Mouse (Mus musculus) lung, postnatal 0 days (tissue): Measurements from ENCODE around the gene Agpat3. TPM values are rescaled to one million over a fixed set of nuclear protein-coding genes. Genes with fewer than 3 reads are reported as not detected.

ENCODE experiments used
- ATAC-seq: fragments of 200-750 bp; cut with Nextera tagmentation; 2 replicates; pipeline ENCODE4 v1.8.0; 2017; ENCODE audit warnings: moderate library complexity
- DNase-seq: peaks from one replicate; pipeline ENCODE4 v3.0.0-alpha.2; 2016; ENCODE audit warnings: low spot score
- H3K27ac ChIP-seq: fragments of 300-500 bp; sonication (generic); 2 replicates; pipeline ENCODE4 v1.5.1; 2014; ENCODE audit warnings: antibody characterized with exemption, mild to moderate bottlenecking, low read length, mixed read lengths
- H3K27me3 ChIP-seq: fragments of 300-500 bp; sonication (generic); replicated peaks from 2 replicates; pipeline ENCODE4 v1.6.1; 2014; ENCODE audit warnings: low read length, mixed read lengths; ENCODE audit not compliant: insufficient read depth
- H3K36me3 ChIP-seq: fragments of 300-500 bp; sonication (generic); 2 replicates; pipeline ENCODE4 v1.6.1; 2014; ENCODE audit warnings: low read length, mixed read lengths; ENCODE audit not compliant: insufficient read depth
- H3K4me1 ChIP-seq: fragments of 300-500 bp; sonication (generic); 2 replicates; pipeline ENCODE4 v1.6.1; 2014; ENCODE audit warnings: antibody characterized with exemption, low read depth, low read length, mixed read lengths; ENCODE audit not compliant: insufficient read depth
- H3K4me2 ChIP-seq: fragments of 300-500 bp; sonication (generic); replicated peaks from 2 replicates; pipeline ENCODE4 v1.6.1; 2014; ENCODE audit warnings: low read depth, mild to moderate bottlenecking, low read length, moderate library complexity, mixed read lengths
- H3K4me3 ChIP-seq: fragments of 300-500 bp; sonication (generic); 2 replicates; pipeline ENCODE4 v1.5.1; 2014; ENCODE audit warnings: low read depth, low read length
- H3K9ac ChIP-seq: fragments of 300-500 bp; sonication (generic); replicated peaks from 2 replicates; pipeline ENCODE4 v1.6.1; 2014; ENCODE audit warnings: low read depth, mild to moderate bottlenecking
- H3K9me3 ChIP-seq: fragments of 300-500 bp; sonication (generic); 2 replicates; pipeline ENCODE4 v1.6.1; 2016; ENCODE audit warnings: low read length, mixed read lengths
- CTCF ChIP-seq: IDR thresholded peaks from 2 replicates; pipeline ENCODE4 v1.5.1; 2016; ENCODE audit warnings: antibody characterized with exemption, mild to moderate bottlenecking
- EP300 ChIP-seq: IDR thresholded peaks from 2 replicates; pipeline ENCODE4 v1.6.1; 2016; ENCODE audit warnings: antibody characterized with exemption, mild to moderate bottlenecking, control low read depth
- WGBS: fragments of 180-500 bp; shearing (Covaris S2); extraction: QIAGEN DNeasy Blood & Tissue Kit; methylation state at CpG from one replicate; pipeline ENCODE4 v1.1.7; 2014; 5-methylcytosine and 5-hydroxymethylcytosine counted together
- polyA plus RNA-seq: library from polyadenylated mRNA; unstranded; fragments of >200 nt; fragmentation: Nextera tagmentation; extraction: Ambion mirVana; gene quantifications from 2 replicates; pipeline ENCODE4 v1.2.1, GENCODE M21; 2015

Agpat3 gene
- polyA plus RNA-seq, 1 experiment from 2014 or later = 129 TPM

DNA sequence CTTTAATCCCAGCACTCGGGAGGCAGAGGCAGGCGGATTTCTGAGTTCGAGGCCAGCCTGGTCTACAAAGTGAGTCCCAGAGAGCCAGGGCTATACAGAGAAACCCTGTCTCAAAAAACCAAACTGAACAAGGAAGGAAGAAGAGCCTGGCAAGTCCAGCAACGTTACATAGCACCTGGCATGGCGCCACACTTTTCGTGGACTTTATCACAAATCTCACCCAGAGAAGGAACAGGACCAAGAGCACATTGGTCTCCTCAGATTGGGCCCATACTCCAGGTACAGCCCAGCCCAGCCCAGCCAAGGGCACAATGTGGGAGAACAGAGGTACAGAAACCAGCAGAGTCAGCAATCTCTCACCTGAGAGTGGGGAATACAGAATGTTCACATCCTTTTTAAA, 118.5 kb downstream of the Agpat3 start:
- WGBS = 69% methylated on average over 6 of the region's 6 CpGs
- Histone ChIP-seq H3K4me1 (no peaks in the 10 kb centered on the region), H3K4me3 (no peak overlapping the region), H3K4me2 (no peak overlapping the region), H3K9me3 (no peaks in the 10 kb centered on the region), H3K9ac (no peak overlapping the region), H3K36me3 (no peaks in the 10 kb centered on the region), H3K27me3 (no peaks in the 10 kb centered on the region), H3K27ac (no peak overlapping the region)
- DNase-seq = no peak
- no peak for ATAC-seq
- TF ChIP-seq EP300 (no peak), CTCF (no peak)

GRCm38 (mm10) chr10:78233161-78233560, 119.1 kb downstream of the Agpat3 start:
- DNase-seq (no peak), ATAC-seq (no peak)
- no peak overlapping the region for H3K9ac ChIP-seq
- H3K9me3 ChIP-seq = no peaks in the 10 kb centered on the region
- no peak overlapping the region for H3K4me2 ChIP-seq
- H3K27me3 ChIP-seq = no peaks in the 10 kb centered on the region
- TF ChIP-seq EP300 = no peak
- WGBS = 95% methylated on average over 5 of the region's 5 CpGs
- no peaks in the 10 kb centered on the region for H3K4me1 ChIP-seq
- no peak overlapping the region for H3K4me3 ChIP-seq
- H3K36me3 ChIP-seq = 0 out of 2 replicates have a peak, but pooled peaks cover 6% of the 10 kb centered on the region
- no peak overlapping the region for H3K27ac ChIP-seq

DNA sequence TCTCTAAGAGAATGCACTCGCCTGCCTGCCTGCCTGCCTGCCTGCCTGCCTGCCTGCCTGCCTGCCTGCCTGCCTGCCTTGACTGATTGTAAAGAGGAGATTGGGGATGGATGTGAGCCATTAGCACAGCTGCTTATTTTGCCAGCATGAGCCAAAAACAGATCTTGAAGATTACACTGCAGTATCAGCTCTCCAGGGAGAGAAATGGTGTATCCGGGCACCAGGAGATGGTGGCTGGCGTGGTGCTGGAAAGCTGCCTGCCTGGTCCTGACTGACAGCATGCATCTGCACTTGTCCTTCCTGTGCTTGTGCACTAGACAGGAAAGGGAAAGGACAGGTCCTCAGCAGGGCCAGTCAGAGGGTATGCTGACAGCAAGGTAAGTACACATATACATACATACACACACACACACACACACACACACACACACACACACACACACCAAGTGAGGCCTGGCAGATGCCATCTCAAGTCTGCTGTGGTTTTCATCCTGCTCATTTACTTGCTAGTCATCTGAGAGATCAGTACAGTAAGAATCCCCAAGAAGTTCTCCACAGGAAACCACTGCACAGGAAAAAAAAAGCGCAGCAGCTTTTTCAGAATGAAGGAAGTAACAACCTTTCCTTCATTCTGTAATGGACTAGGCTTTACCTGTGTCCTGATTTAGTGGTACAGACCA, 119.8 kb downstream of the Agpat3 start:
- H3K9me3 ChIP-seq = no peaks in the 10 kb centered on the region
- H3K36me3 ChIP-seq = 0 out of 2 replicates have a peak, but pooled peaks cover 6% of the 10 kb centered on the region
- TF ChIP-seq EP300 = no peak
- no peak for TF ChIP-seq CTCF
- H3K27me3 ChIP-seq = no peaks in the 10 kb centered on the region
- no peak overlapping the region for H3K27ac ChIP-seq
- H3K4me3 ChIP-seq = no peak overlapping the region
- no peak for ATAC-seq
- DNase-seq = no peak
- WGBS = 69% methylated on average over 4 of the region's 4 CpGs
- H3K9ac ChIP-seq = no peak overlapping the region
- H3K4me1 ChIP-seq = no peaks in the 10 kb centered on the region
- H3K4me2 ChIP-seq = no peak overlapping the region

DNA sequence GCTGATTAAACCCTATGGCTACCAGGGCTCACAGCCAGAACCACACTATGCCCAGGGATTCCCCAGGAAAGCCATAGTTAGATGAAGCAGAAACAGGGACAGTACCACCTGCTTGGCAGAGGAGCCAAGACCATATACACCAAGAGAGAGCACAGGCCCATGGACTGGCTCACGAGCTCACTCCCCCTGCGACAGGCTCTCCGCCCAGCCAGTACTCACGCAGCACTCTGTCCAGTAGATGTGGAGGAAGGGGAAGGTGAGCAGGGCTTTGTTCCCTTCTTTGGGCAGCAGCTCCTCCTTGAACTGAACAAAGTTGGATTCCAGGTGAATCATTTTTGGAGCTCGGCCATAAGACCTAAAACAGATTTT, 123.7 kb downstream of the Agpat3 start:
- TF ChIP-seq EP300 = no peak
- no peak for TF ChIP-seq CTCF
- ATAC-seq (no peak), DNase-seq (no peak)
- no peak overlapping the region for H3K4me3 ChIP-seq
- H3K4me2 ChIP-seq = no peak overlapping the region
- no peaks in the 10 kb centered on the region for H3K4me1 ChIP-seq
- H3K9ac ChIP-seq = no peak overlapping the region
- no peaks in the 10 kb centered on the region for H3K9me3 ChIP-seq
- 87% methylated on average over 5 of the region's 5 CpGs for WGBS
- H3K27ac ChIP-seq = no peak overlapping the region
- H3K36me3 ChIP-seq = 0 out of 2 replicates have a peak, but pooled peaks cover 6% of the 10 kb centered on the region
- no peaks in the 10 kb centered on the region for H3K27me3 ChIP-seq

DNA sequence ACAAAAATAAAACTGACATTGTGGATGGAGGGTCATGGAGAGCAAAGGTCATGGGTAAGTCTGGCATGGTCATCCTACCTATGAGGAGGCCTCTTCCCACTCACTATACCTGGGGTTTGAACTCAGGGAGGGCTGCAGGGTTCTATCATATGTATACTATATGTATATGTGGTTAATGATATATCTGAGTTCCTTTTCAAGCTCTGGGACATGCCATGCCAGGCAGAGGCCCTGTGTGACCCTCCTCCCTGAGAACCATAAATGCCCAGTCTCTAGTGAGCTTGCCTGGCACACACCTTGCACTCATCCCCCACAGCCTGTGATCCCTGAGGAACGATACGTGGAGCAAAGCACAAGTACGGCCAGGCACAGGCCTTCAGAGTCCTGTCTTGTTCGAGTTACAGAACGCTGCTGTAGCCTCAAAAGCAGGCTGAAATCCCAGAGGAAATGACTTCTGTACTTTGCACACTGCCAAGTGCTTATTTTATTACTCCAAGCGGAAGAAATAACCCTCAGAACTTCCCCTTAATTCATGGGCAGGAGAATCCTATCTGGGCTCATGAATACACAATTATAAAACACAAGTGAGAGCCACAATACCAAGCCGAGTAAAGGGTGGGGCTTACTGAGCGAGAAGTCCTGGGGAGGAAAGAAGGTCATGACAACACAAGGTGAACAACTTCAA, 124.3 kb downstream of the Agpat3 start:
- Histone ChIP-seq H3K4me2 (no peak overlapping the region), H3K4me1 (no peaks in the 10 kb centered on the region), H3K36me3 (0 out of 2 replicates have a peak, but pooled peaks cover 6% of the 10 kb centered on the region), H3K9me3 (no peaks in the 10 kb centered on the region), H3K27ac (no peak overlapping the region), H3K4me3 (no peak overlapping the region), H3K9ac (no peak overlapping the region), H3K27me3 (no peaks in the 10 kb centered on the region)
- WGBS = 83% methylated on average over 8 of the region's 8 CpGs
- TF ChIP-seq EP300 (no peak), CTCF (no peak)
- DNase-seq (no peak), ATAC-seq (no peak)

- H3K36me3 ChIP-seq = peaks cover 15% of the 10 kb centered on the region; the same call in 1 of the 2 replicates
- H3K27ac ChIP-seq = no peak overlapping the region
- no peaks in the 10 kb centered on the region for H3K27me3 ChIP-seq
- no peaks in the 10 kb centered on the region for H3K4me1 ChIP-seq
- TF ChIP-seq CTCF (no peak), EP300 (no peak)
- H3K4me3 ChIP-seq = no peak overlapping the region
- ATAC-seq = no peak
- 88% methylated on average over 6 of the region's 6 CpGs for WGBS
- no peak overlapping the region for H3K9ac ChIP-seq
- DNase-seq = no peak
- H3K9me3 ChIP-seq = no peaks in the 10 kb centered on the region
- no peak overlapping the region for H3K4me2 ChIP-seq
Measured at GRCm38 (mm10) chr10:78224136-78224535, 128.2 kb downstream of the Agpat3 start.
